Mouse (Mus musculus) adipocyte (in vitro differentiated cells): ENCODE measurements around the gene Magi2.

Experiments
- DNase-seq: peaks from one replicate; pipeline ENCODE4 v3.0.0-alpha.2; 2016; ENCODE audit warnings: low spot score

Magi2 gene

DNA sequence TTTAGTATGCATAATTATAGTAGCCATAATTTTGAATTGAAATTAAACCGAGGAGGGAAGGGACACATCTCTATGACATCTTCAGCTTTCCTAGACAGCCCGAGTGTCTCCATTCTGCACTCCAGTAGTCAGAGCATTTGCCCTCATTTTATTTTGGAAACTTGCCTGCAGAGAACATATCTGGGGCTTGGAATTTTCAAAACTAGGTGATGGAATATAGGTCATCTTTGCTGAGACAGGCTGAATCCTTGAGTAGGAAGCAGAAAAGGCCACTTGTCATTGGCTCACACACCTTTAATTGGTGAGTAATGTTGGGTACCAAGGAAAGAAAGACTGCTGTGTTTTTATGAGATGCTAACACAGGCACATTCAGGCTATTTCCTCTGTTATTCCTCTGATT lies 724.3 kb downstream of the Magi2 start:
- DNase-seq, result no peak

DNA sequence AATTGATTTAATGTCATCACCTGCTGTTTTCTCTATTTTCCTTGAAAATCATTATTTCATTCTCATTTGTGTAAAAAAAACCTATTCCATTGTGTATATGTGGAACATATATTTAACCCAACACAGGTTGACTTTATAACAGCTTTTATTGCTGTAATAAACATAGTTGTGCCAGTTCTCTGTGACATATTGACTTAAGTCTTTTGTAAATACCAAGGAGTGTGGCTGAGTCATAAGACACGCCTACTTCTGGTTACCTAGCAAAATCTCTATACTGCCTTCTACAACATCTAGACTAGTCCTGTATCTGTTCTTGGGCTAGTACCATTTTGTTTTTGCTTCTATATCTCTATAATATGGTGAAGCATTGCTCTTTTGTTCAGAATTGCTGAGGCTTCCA lies 737.3 kb downstream of the Magi2 start:
- no peak for DNase-seq

DNA sequence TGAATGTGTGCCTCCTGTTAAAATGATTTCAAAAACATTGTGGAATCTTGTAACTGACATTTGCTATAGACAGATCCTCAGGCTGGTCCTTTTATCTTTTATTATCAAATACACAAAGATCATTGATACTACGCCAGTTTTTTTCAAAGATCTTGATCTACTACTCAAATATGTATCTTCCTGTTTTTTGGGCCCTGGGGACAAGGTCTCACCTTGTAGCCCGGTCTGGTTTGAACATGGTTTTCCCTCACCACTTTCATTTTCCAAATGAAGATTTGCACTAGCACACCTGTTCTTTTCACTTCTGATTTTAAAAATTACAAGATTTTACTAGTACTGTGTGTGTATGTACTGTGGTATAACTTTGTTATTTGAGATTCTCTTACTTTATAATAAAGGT lies 745.9 kb downstream of the Magi2 start:
- no peak for DNase-seq

DNA sequence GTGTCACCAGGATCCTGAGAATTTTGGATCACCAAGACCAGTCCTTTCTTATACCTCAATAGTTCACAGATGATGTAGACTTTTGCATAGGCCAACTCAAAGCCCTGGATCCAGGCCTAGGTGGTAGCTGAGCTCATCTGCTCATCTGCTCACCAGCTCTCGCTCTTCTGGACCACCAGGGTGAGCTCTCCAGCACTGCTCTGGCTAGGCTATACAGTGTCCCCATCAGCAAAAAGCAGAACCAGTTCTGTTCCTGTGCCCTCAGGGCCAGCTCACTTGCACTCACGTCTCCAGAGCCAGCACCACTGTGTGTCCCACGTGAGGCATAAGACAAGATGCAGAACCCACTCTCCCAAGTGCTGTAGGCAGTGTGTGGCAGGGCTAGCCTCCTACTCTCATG lies 747.0 kb downstream of the Magi2 start:
- no peak for DNase-seq

DNA sequence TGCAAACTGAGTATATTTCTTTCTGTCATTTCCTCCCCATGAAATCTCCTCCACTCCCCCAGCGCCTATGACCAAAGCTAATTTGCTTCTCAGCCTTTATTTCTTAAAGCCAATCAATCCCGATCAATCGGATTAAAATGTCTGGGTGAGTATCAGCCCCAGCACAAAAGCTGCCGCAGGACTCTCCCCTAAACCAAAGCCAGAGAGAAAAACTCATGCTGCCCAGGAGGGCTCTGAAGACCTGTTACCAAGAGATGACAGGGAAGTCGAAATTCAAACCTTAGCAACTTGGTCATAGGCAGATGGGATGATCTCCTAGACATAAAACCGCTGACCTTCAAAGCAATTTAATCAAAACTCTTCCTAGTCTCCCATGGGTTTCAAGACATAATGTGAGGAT lies 754.7 kb downstream of the Magi2 start:
- DNase-seq, result no peak

DNA sequence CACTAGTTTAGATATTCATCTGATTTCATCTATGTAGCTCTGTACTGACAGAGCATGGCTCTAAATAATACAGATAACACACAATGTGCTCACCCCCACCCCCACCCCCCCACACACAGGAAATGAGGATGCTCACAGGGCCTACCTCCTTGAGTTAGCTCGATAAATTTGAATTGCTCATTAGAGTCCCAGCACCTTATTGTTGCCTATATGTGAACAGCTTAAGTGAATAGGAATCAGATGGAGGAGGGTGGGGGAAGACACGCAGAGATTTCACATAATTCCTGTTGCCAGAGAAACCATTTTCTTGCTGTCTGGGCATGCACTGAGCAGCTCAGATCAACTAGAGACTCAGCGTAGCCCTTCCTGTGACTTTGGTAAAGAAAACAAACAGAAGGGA lies 755.2 kb downstream of the Magi2 start:
- no peak for DNase-seq

DNA sequence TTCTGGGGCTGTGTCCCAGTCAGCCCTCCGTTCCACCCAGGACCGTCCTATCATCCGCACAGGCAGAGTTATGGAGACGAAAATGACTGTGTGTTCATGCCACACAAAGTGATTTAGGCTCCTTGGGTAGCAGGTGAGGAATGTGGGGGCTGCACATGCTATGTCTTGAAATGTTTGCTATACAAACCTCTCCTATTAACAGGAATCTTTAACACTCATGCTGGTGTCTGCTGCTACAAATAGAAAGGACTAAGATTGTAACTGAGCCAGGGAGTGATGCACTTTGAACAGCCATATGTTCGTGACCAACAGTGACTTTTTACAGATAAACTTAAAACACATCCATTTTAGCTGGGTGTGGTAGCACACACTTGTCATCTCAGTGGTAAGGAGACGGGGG lies 772.6 kb downstream of the Magi2 start:
- DNase-seq, result no peak

DNA sequence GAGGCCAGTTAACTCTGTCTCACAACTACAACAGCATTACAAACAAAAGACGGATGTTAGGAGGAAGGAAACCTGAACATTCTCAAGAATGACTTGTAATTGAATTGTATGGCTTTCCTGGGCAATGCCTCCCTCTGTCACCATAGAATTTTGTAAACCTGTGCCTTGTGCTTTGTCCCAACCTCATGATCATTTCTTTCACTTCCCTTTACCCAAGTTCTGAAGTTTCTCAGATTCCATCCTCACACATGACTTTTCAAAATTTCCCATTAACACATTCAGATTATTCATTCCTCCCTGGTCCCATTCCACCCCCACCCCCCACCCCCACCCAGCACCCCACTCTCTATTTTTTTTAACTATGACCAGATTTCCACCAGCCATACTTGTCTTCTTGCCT lies 773.1 kb downstream of the Magi2 start:
- no peak for DNase-seq

DNA sequence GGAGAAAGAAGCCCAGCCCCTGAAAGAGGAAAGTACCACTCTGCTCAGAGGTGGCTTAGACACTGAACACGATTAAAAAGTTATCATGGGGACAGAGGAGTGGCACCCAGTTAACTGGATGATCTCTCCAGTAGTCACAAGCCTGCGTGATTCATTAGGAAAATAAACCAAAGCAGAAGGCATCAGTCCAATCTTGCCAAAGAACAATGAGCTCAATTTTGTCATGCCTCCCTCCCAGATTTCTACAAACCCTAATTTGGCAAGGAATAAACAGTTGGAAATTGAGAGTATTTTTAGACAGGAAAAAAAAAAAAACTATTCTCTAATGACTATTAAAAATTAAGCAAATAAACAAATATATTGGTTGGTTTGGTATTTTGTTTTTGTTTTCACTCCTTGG lies 779.8 kb downstream of the Magi2 start:
- no peak for DNase-seq

DNA sequence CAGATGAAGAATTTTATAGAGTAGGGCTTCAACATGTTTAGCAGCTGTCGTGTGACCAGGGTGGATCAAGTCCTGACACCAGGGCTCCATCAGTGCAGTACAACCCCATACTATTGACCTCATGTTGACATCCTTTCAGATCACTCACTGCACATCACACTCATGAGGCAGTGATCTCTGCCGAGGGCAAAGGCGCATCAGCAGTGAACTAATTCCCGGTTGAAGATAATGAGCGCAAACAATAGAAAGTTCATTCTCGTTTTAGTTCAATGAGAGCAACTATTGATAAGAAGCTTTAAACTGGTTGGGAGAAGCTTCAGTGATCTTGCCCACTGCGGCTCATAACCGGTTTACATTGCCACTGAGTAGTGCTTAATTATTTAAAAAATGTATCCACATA lies 780.4 kb downstream of the Magi2 start:
- no peak for DNase-seq

DNA sequence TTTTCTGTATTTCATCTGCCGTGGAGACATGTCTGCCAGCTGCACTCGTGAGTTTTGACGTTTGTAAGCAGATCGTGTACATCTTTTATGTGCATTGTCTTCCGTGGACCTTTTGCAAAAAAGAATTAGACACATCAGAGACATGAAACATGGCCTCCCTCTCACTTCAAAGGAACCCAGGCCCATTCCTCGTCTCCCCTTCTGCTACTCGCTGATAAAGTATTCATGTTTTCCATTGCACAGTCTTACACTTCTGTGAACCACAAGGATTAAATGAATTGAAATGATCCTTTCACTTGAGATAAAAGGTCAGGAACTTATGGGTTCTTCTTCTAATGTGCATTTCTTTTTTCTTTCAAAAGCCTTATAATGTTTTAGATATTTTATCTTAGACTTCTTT lies 783.4 kb downstream of the Magi2 start:
- no peak for DNase-seq

DNA sequence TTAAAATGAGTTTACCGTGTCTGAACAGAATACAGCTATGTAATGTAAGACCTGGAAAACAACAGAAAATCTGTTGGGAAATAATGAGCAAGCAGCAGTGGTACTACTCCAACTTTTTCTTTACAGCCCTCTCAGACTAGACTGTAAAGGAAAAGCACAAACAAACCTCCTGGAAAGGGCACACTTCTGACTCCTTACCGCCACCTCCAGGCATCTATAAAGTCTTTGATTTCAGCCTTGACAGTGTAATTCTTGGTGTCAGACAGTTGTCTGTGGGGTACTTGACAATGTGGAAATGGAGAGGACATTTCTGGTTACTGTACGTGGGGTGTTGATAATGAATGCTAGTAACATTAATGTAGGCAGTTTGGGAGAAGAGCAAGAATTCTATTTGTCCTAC lies 791.2 kb downstream of the Magi2 start:
- DNase-seq, result no peak

DNA sequence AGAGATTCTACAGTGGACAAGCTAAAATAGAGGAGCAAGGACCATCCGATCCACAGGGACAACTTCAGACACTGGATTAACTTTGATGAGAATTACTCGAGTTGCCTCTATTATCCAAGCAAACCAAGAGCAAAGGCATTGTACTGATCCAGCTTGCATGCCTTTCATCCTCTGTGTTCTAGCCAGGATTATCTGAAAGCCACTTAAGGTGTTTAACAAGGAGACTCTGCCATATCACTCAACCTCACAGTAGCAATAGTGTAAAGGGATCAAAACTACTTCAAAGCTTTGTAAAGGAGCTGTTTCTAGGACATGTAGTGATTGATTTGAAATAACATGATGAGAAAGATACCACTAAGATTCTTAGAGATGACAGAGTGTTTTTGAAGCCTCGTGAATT lies 819.8 kb downstream of the Magi2 start:
- DNase-seq, result no peak

DNA sequence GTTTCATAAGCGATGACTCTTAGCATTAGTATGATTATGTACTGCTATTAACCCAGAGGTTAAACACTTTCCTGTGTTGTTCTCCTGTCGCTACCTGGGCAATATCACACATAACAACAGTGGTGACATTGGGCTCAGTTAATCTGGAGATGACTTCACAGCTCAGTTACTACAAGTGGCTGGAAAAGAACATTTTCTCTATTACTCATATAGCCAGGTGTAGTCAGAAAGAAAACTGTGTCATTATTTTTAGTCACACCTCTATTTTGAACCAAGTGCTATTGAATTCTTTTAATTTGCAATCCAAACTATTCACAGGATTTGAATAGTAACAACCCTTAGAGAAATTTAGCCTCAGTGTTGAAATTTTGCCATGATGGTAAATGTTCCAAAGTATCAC lies 821.5 kb downstream of the Magi2 start:
- DNase-seq, result no peak

DNA sequence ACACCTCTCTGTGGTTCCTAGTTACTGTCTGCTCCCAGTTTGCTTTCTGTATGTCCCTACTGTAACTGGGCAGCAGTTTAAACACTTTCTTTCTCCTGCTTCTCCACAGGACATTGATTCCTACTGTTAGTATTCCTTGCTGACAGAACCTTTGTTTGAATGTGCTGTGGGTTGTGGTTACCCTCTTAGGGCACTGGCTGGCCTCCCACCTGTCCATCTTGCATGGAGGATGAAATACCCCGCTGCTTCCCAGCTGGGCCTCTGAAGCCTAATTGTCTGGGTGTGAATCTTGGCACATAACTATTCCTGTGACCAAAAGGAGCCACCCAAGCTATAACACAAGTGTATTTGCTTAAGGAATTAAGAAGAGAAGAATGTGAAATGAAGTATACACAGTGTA lies 823.4 kb downstream of the Magi2 start:
- DNase-seq, result no peak

DNA sequence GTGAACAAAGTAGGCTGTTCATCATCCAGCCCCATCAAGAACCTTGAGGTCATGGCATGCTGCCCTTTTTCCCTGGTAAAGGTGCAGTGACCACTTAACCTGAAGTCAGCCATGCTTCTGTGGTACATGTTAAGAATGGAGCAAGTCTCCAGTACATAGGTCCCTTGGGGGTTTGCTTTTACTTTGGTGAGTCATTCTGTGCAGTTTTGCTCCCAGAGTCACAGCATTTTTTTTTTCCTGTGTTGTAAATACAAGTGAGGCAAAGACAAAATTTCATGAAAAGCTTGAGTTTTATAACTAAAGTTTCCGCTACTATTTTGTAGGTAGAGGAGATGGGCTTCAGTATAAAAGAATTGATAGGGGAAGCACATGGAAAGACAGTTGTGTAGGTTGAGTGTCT lies 828.2 kb downstream of the Magi2 start:
- DNase-seq, result no peak

DNA sequence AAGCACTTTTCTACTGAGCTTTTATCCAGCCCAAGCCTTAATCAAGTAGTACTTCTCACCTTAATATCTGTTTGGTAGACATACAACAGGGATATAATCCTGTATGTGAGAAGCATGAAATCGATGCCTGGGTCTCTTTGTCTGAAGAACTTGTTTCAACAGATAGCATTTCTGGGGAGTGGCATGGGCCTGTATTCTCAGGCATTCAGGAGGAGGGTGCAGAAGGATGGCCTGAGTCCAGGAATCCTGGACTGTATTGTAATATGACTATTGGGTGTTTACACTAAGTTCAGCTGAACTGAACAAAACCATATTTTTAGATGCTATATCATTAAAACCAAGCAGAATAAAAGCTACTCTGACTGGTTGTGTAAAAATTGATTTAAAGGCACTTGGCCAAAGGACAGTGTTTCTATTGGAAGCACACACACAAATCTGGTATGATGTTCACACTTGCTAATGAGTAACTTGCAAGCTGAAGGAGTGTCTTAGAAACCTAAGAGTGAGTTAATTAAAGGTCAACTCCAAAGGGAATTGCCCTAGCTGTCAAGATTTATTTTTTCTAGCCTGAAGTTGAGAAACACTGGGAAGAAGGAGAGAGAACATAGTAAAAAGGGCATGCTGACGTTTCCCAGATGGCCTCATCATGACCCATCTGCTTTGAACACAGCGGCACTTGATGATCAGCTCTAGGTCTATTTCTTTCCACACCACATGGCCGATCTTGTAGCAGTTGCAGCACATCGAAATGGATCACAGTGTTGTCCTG lies 829.4 kb downstream of the Magi2 start:
- no peak for DNase-seq

DNA sequence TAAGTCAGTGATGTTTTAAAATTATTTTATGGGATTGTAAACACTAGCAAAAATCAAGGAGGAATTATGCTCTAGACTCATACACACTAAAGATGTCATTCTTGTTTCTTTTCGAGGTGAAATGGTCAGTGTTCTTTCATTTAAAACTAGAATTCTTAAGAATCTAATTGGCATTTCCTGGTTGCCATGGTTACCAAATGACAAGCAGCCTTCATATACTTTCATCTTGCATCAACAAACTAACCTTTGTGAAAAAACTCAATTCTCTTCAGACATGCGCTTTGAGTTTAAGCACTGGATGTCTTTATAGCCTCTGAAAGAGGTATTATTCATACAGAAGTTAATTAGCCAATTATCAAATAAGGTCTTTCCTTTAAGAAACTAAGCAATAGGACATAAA lies 830.0 kb downstream of the Magi2 start:
- DNase-seq, result no peak

DNA sequence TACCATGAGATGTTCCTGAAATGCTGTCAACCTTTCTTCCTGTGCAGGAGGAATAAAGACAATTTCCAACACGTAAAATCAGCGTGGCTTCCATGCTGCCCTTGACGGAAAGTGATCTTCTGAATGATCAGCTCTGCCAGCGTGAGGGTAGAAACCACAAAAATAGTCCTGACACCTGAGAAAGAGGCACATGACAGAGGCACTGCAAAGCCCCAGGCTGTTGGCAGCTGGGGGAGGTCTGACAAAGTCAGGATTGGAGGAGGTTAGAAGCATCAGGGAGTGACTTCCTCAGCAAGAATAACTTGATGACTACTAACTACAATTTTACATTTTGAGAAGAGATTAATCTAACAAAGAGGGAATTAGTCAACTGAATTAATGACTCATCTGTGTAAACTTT lies 835.2 kb downstream of the Magi2 start:
- DNase-seq, result no peak

DNA sequence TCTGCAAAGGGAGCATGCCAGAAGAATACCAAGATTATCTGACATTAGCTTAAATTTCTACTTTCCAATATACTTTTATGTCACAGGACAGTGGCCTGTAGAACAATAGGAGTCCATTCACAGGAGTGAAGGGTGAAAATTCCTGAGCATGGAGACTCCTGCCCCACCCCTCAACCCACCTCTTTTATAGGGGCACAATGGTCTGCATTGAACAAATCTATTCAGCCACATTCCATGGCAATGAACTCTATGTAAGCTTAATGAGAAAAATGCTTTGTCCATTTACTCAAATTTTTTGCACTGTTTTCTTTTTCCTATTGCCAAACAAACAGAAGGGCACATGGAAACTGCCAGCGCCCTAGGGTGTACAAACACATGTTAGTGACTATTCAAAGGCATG lies 838.2 kb downstream of the Magi2 start:
- no peak for DNase-seq

DNA sequence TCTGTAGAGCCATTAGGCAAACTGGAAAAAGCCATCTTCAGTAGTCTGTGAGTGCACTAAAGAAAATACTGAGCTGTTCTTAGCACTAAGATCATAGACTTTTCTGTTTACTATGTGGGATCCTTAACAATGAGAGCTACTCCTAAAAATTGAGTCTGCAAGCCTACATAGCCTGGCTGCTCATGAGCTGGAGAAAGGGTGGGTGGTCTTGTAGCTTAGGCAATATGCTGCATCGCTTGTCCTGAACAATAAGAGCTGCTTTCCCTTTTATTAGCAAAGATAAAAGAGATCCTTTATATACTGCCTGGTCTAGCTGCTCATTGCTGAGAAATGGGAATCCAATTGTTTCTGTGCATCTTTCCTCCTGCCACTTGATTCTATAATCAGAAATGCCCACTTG lies 841.7 kb downstream of the Magi2 start:
- DNase-seq, result no peak

DNA sequence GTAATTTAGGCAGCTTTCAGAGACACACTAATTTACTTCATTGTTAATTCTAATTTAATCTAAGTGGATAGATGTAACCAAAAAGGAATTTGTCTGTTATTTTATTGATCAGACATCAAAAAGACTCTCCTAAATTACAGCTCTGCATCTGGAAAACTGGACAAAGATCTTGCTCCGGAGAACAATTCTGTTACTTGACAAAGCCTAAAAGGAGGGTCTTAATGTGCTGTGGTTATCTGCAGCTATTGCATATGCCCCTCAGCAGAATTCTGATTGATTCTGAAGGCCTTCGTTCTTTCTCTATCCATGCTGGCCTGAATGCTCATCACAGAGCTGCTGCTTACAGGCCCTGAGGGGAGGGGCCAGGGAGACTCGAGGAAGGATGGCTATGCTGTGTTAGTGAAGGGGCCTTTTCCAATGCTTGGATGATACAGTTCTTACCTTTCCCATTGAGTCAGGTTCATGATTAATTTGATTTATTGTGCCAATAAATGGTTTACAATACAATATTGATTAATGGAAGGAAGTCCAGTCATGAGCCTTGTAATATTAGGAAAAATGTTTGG lies 842.2 kb downstream of the Magi2 start:
- DNase-seq, result no peak

DNA sequence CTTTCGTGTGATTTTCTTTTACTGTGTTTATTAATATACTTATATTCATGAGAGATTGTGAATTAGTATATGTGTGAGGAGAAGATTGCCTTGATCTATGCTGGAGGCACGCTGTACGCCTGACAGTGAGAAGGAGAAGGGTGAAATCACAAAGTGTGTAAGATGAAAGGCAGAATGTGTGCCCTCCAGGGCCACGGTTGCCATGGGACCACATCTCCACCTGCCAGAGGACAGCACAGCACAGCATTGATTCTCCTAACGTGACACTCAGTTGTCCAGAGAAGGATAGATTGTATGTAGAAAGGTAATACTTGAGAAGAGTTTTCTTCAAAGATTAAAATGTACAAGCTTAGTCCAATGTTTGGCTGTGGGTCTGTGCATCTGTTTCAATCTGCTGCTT lies 847.3 kb downstream of the Magi2 start:
- no peak for DNase-seq

DNA sequence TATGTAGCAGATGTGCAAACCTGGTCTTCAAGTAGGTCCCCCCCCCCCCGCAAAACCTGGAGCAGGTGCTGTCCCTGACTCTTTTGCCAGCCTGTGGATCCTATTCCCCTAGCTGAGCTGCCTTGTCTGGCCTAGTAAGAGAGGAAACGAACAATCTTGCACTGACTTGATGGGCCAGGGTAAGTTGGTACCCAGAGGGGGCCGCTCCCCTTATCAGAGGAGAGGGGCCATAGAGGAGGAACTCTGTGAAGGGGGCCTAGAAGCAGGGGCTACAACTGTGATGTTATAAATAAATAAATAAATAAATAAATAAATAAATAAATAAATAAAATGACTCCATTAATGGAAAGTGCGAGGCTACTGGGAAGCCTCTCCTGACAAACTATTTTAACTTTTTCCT lies 848.0 kb downstream of the Magi2 start:
- DNase-seq, result no peak
